Mouse (Mus musculus) thymus, adult 2 months (tissue): ENCODE data around the gene Cwc25.

ENCODE experiments used
- CTCF ChIP-seq: fragments of 200-500 bp; IDR thresholded peaks from 2 replicates; pipeline ENCODE4 v1.5.1; 2012; ENCODE audit warnings: mild to moderate bottlenecking, control low read depth, low read length, moderate library complexity, borderline replicate concordance; ENCODE audit not compliant: control insufficient read depth, poor library complexity, insufficient read depth; ENCODE audit errors: extremely low read depth
- POLR2A ChIP-seq: fragments of 200-500 bp; IDR thresholded peaks from 2 replicates; pipeline ENCODE4 v1.6.1; 2012; ENCODE audit warnings: mild to moderate bottlenecking, low read length, control low read depth, moderate library complexity; ENCODE audit not compliant: control insufficient read depth, poor library complexity, insufficient read depth; ENCODE audit errors: extremely low read depth

DNA sequence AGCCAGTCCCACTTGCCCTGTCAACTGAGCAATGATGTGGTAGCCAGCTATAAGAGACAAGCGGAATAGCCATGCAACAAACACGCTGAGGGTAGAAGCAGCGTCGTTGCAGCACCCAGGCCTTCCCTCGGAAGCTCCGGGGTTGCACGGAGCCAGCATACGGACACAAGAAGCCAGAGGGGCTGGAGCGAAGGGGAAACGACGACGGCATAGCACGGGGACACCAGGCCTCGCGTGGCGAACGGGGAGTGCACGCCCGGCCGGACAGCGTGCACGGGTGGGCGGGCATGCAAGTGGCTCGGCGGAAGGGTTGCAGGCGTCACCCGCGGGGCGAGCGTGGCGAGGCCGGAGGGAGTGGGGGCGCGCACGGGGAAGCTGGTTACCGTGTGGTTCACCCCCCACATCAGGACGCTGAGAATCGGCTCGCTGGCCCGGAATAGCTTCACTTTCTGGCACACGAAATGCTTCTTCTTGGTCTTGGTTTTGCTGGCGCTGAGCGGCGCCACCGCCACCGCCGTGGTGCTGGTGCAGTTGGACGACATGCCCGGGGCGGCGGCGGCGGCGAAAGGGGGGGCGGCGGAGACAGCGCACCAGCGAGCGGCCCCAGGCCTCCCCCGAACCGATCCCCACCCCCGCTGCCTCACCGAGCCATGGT is 22.2 kb downstream of the Cwc25 start, which contains the start of gene Pip4k2b:
- TF ChIP-seq POLR2A (no peak), CTCF (no peak)
